Mouse (Mus musculus): ENCODE results near the gene S100a13. TPM values are rescaled to one million over a fixed set of nuclear protein-coding genes. Genes with fewer than 3 reads are reported as not detected.
A peak's percentile ranks its signal among the peaks of the same experiment; 100 is the strongest.

The S100a13 gene
- total RNA-seq, 2 experiments from 2014 or later, result 9.7 to 12.2 TPM

DNA sequence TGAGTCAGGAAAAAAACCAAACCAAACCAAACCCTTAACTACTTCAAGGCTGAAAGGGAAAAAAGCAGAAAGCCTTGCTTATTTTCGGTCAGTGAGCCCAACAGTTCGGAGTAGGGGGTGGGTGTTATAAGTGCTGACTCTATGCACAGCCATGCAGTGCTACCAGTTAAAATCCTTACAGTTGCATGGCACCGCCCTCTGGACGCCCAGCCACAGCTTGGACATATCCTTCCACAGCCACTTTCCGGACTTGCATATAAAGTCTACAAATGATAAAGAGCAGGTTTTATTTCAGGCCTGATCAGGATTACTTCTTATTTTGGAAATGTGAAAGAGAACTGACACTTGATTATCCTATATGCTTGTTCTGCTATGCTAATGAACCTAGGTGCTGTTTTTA, 9.0 kb upstream of the S100a13 start:
- intact Hi-C loops (cut with DNase I), result loop anchor here (10.0 kb wide), 1 partner anchor 120 kb away; no protein-coding TSS in a partner anchor
- DNase-seq, result no peak

DNA sequence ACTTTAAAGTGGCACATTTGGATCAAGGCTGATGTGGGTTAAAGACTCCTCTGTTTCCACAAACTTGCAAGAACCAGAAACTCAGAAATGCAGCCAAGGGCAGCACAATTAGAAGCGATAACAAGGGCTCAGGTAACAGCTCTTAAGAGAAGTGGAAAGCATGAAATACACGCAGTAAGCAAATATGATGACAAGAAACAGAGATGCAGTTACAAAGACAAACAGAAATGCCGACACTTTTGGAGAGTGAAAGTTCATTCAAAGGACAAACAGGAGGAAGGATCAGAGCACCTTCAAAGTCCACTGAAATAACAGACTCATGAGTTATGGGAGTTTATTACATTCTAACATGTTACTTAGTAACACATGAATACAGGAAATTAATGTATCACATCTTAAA, 7.9 kb upstream of the S100a13 start:
- no peak for DNase-seq
- intact Hi-C loops (cut with DNase I), result loop anchor here (10.0 kb wide), 1 partner anchor 118 kb away; no protein-coding TSS in a partner anchor

DNA sequence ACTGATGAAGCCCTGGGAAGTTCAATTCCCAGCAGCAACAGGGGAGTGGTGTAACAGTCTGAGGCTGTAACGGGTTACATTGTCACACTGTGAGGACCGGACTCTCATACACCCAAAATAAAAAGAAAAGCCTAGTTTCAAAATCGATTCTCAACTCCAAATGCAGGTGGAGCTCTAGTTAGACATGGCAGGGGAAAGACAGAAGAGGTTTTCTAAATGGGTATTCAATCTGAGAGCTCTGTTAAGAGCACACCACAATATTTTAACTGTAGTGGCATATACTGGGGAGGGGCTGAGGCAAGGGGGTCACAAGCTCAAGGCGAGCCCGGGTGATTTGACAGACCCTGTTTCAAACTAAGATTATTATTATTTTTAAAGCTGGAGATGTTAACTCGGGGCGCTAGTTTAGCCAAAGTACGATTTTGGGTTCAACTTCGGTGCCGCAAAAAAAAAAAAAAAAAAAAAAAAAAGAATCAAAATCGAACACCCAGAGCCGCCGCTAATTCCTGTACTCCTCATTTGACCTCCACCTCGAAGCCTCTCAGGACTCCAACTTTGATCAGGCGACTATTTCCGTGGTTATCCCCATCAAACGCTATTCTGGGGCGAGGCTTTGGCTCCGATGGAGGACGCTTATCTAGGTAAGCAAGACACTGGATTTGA, 5.8 kb upstream of the S100a13 start:
- intact Hi-C loops (cut with DNase I), result loop anchor here (10.0 kb wide), 1 partner anchor 116 kb away; no protein-coding TSS in a partner anchor
- no peak for DNase-seq

DNA sequence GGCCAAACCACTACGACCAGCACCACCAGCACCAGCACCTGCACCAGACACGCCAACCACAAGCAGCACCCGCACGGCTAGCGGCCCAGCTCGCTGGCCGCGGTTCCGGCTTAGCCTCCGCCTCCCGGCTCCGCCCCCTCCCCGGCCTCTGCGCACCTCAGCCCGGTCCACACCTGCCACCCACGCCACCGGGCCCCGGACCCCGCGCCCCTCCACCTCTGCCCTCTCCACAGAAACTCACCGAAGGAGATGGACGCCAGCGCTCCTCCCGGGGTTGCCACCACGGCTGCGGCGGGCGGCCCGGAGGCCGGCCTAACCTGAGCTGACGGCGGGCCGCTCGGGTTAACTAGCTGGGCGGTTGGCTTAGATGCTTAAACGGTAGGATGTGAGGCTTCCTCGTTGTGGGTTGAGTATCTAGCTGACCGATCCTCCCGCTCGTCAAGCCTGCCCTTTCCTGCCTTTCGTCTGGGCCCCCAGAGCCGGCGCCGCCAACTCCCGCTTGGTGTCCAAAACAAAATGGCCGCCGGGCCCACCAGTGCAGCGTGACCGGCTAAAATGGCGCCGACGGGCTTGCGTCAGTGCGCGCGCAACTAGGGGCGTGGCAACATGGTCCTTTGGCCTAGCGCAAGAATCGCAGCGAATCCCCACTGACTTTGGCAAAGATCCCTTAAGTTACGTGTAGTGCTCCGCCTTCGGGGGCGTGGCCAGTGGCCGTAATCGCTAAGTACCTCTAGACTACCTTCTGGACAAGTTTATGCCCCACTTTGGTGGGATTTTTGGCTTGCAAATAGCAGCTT, 5.1 kb upstream of the S100a13 start, which contains the start of gene Chtop:
Gene Chtop (minus strand): TSS at position 549 of the 797 bp plus-strand sequence.
- peak; percentile 100 for DNase-seq
- intact Hi-C loops (cut with DNase I), result loop anchor here (10.0 kb wide), 1 partner anchor 116 kb away; no protein-coding TSS in a partner anchor

DNA sequence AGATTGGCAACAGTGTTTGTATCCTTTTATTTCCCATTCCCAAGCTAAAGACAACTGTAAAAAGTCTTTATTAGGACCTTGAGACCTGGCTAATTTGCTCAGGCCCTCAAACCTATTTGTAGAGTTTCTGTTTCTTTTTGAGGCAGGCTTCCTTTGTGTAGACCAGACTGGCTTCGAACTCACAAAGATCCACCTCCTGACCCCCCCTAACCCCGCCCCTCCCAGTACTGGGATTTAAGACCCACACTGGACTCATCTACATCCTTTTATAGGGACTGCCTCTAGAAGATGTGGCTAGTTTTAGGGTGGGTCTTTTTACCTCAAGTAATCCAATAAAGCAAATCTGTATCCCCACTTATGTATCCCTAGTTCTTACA, 4.5 kb upstream of the S100a13 start:
- intact Hi-C loops (cut with DNase I), result loop anchor here (10.0 kb wide), 1 partner anchor 115 kb away; no protein-coding TSS in a partner anchor
- no peak for DNase-seq

DNA sequence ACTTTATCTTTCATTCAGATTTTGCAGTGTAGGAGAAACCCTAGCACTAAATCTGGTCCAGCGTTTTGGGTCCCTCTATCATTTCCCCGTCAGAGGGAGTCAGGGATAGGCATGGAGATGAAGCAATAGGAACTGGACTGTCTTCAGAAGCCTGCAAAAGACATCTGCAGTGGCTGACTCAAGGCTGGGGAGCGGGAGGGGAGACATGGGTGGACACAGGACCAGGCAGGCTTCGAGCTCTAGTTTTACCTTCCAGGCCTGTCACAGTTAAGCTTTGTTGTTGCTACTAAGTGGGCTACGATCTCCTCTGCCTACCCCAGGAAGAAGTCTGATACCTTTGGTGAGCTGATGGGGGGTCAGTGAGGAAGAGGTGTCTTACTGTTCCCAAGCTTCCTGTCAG, 2.0 kb upstream of the S100a13 start:
- intact Hi-C loops (cut with DNase I), result no loop called here
- no peak for DNase-seq

DNA sequence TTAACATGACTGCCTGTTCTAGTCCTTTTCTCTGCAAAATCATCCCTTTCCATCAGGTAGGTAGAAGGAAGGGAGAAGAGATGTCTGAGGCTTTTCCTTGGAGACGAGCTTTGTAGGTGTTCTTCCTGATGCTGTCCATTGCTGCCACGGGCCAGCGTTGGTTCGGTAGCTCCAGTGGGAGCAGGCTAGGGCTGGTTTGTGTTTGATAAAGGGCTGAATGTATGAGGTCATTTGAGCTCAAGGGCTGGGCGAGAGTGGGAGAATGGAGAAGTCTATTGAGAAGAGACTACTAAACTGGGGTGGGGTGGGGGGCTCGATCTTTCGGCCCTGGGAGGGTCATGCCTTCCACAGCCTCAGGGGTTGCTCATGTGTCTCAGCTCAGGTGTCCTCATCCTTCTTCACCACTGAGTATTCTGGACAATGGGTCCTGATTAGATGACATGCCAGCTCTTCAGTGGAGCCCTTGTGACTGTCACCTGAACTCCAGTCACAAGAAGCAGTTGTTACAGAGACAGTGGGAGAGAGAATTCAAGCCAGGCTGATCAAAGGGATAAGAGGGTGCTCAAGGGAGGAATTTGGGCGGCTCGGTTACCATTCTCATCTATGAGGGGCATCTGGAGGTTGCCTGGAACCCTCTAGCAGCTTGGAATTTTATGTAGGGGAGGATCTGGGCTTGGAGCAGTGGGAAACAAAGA, 1.1 kb upstream of the S100a13 start:
- intact Hi-C loops (cut with DNase I), result no loop called here
- no peak for DNase-seq

DNA sequence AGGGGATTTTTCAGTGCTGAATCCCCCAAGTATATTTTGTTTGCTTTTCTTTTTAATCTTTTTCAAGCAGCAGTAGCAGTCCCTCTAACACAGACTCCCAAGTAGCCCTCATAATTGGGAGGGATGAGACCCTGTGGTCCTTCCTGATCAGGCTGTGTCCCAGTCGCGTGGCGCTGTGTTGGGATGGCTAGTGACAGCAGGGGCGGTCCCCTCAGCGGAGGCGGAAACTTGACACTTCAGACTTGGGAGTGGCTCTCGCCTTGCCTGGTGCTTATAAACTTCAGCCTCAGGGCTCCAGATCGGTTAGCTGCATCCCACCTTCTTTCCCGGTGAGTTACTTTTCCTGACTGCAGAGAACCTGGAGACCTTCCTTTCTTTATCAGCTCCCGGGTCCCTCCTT, 456 bp downstream of the S100a13 start:
- intact Hi-C loops (cut with DNase I), result no loop called here

DNA sequence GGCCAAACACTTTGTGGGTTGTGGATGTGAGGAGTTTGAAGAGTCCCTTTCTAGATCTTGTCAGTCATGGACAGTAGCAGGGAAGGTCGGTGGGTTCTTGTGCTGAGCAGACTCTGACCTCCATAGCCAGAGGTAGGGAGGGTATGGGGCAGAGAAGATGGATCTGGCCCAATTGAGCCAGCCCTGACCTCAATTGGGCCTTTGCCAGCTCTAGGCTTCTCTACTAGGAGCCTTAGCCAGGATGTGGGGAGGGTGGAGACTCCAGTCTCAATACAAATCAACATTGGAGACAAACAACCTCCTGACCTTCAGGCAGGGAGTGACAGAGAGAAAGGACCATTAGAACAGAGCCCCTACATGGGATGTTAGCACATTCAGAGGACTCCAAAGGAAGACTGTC, 1.0 kb downstream of the S100a13 start:
- no peak for DNase-seq
- intact Hi-C loops (cut with DNase I), result no loop called here

More for the DNA sequence above, 456 bp downstream of the S100a13 start:
- no peak for DNase-seq

DNA sequence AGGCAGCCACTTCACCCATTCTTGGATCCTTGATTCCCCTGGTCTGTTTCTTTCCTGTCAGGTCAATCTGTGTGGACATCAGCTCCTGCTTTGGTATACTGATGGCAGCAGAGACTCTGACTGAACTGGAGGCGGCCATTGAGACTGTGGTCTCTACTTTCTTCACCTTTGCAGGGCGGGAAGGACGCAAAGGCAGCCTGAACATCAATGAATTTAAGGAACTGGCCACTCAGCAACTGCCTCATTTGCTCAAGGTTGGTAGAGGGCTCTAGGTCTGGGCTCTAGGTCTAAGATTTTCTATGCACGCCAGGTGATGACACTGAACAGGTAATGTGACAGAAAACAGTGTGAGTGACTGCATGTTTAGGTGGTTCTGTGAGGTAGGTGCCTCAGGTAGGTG, 1.6 kb downstream of the S100a13 start:
- DNase-seq, result no peak
- intact Hi-C loops (cut with DNase I), result no loop called here

DNA sequence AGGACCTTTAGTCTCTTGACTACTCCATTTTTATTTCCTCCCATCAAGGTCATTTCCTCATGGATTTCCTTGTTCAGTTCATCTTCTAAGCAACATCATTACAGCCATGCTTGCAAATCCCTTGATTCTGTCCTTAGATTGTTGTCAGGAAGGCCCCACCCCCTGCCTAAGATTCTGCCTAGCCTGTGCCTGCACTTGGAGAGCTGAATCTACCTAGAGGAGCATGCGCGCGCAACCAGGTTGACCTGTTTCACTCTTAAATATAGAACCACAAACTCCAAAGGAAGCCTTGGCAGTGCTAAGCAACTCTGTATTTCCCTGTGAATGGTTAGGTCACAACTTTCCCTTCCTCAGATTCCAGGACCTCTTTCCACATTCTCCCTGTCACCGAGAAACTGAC, 3.5 kb downstream of the S100a13 start:
- intact Hi-C loops (cut with DNase I), result no loop called here
- no peak for DNase-seq

DNA sequence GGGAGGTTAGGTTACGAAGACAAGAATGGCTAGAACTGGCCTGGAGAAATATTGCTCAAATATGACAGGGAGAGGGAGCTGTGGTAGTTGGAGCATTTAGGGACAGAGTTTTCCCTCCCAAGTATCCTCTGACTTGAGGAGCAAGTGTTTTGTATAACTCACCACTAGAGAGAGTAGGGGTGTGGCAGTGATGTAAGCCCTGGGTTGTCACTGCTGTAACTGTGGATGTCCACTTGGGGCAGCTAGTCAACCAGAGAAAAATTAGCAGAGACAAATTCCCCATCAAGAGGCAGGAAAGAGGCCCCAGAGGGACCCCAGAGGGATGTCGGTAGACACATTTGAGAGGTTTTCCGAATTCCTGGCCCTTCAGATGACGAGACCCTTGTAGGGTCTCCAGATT, 11.2 kb downstream of the S100a13 start:
- DNase-seq, result peak; percentile 26

DNA sequence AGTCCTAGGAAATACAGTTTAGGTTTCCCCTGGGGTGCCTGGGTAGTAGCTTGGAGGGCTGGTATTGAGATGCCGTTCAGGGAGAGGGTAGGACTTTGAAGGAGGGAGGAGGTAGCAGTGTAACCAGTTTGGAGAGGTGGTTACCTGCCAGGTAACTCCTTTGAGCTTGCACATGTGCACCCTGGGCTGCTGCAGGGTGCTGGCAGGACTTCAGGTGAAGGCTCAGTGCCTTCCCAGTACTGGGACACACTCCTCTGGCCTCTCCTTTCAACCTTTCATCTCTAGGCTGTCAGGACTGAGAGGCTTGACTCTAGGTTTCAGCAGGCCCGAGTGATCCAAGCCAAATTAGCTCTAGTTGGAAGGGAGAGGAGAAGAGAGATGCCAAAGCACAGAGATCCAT, 11.8 kb downstream of the S100a13 start:
- intact Hi-C loops (cut with DNase I), result no loop called here
- no peak for DNase-seq

More for the DNA sequence above, 11.2 kb downstream of the S100a13 start:
- intact Hi-C loops (cut with DNase I), result no loop called here

DNA sequence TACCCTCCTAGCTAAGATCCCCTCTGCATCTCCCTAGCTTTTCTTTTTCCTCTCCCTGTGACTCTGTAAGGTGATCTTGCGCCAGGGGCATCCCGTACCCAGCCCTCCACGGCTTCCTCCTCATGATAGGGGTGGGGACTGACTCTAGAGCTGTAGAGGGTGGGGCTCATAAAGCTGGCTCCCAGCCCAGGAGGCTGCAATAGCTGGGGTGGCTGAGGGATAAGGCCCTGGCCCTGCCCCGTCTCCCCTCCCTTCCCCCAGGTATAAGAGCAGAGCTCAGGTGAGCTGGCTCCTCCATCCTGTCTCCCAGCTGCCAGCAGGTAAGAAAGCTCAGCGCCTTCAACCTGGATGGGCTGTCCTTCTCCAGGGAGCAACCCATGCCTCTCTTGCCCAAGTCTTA, 12.3 kb downstream of the S100a13 start, which contains the start of gene S100a14:
Gene S100a14 (plus strand): TSS at position 277 of the 400 bp plus-strand sequence.
- intact Hi-C loops (cut with DNase I), result no loop called here
- no peak for DNase-seq

DNA sequence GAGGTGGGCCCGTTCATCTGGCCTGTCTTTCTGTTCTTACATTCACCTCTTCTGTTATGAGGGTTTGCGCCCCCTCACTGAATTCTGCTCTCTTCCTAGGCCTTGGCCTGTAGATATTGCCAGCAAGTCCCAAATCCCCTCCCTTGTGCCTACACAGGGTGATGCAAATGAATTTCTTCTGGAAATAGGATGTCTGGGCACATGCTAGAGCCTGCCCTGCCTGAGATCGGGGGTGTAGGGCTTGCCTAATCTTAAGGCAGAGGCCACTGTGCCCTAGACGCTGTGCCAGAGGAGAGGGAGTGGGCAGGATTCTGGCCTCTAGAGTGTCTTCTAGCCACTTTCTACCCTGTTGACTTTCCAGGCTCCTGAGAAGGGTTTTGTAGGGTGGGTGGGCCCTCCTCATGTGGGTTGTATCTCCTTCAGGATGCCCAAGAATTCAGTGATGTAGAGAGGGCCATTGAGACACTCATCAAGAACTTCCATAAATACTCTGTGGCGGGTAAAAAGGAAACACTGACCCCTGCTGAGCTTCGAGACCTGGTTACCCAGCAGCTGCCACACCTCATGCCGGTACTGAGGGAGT, 13.1 kb downstream of the S100a13 start:
- DNase-seq, result no peak
- intact Hi-C loops (cut with DNase I), result no loop called here

DNA sequence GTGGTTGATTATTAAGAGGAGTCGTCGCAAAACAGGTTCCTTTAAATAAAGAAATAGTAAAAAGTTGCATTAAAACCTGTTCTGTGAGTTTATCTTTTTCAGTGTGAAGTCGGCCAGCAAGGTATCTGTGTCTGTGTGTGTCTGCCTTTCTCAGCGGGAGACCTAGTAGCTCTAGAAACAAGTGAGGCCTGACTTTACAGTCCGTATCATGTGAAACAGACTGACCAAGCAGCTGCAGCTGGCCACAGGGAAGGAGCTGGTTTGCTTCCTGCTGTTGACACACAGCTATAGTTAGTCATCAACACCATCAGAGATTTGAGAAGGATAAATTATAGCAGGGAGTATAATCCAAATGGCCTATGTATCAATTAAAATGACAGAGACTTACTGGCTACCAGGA, 17.5 kb downstream of the S100a13 start:
- DNase-seq, result no peak
- intact Hi-C loops (cut with DNase I), result no loop called here

DNA sequence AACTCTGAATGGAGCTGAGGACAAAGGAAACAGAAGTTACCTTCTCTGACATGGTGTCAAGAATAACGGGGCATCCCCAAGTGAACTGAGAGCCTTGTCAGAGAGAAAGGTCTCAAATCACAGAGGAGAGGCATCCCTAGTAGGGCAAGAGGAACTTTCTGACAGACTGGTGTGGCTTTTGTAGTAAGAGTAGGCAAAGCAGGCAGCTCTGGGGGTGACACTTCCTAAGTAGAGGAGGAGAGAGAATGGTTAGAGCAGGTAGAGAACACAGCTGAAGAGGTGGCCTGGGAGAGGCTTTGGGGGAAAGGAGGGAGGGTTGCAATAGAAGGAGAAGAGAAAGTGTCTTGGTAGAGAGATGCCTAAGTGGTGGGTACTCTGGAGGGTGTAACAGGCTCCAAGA, 21.2 kb downstream of the S100a13 start:
- DNase-seq, result no peak
- intact Hi-C loops (cut with DNase I), result no loop called here

DNA sequence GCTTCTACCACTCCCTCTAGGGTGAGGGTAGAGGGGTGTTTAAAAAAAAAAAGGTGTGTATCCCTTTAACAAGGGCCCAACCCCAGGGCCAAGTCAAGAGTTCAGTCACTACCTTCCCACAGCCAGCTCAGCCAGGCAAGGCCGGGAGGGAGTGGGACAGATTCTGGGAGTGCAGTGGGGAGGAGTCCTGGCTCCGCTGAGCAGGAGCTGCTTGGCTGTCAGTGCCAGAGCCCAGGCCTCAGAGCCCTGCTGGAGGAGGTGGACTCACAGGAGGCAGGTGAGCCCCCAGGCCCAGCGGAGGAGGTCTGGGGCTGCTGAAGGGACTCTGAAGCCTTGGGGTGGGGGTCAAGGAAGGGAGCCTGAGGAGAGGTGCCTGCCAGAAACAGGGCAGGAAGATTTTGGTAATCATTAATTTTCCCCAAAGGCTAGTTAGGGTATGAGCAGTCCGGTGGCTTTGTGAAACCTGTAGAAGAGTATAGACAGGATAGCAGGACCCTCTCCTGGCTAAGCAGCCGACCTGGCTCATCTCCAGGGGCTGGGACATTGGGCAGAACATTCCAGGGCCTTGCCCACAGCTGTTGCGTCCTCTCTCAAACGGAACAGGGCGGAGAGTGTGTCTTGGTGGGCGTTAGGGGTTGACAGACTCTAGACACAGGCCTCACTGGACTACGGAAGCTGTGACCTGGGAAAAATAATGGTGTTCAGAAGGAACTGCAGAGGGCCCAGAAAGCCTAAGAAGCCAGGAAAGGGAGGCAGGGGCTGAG, 23.1 kb downstream of the S100a13 start, which contains the start of gene S100a16:
Gene S100a16 (plus strand): TSS at position 114 of the 764 bp plus-strand sequence.
- DNase-seq, result peak; percentile 48
- intact Hi-C loops (cut with DNase I), result no loop called here

DNA sequence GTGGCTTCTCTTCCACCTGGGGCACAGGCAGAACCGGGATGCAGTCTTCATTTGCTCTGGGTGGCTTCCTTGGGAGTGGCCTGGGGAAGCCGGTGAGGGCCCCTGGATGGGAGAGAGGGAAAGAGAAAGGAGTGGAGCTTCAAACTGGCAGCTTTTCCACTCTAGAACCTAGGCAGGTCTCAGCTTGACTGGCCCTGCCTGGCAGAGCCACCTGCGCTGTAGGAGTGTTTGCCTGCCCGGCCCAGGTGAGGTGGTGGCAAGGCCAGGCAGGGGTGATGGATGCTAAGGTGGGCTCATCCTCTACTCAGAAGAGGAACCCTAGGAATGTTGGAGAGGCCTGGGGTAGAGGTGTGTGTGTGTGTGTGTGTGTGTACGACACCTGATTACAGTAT, 23.7 kb downstream of the S100a13 start:
- DNase-seq, result no peak
- intact Hi-C loops (cut with DNase I), result no loop called here

DNA sequence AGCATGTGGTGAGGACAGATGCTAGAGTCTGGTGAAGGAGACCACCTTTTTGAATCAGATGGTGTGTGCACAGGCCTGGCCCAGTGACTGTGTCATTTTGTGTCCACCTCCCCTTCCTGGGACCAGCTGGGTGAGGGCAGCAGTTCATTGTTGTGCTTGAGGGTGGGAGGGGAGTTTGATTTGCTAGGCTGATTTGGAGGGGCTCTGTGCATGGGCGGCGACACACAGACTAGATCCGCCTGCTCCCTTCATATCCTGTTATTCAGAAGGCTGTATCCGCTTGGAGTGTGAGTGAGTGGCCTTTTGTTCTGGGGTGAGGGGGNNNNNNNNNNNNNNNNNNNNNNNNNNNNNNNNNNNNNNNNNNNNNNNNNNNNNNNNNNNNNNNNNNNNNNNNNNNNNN, 26.7 kb downstream of the S100a13 start:
- intact Hi-C loops (cut with DNase I), result no loop called here
- peak; percentile 16 for DNase-seq
